Mouse (Mus musculus) urinary bladder, postnatal 10 days (tissue): ENCODE results near the gene Ptov1.

Experiments used
- DNase-seq: peaks from one replicate; pipeline ENCODE4 v3.0.0; 2022; ENCODE audit warnings: low spot score

Gene Ptov1

DNA sequence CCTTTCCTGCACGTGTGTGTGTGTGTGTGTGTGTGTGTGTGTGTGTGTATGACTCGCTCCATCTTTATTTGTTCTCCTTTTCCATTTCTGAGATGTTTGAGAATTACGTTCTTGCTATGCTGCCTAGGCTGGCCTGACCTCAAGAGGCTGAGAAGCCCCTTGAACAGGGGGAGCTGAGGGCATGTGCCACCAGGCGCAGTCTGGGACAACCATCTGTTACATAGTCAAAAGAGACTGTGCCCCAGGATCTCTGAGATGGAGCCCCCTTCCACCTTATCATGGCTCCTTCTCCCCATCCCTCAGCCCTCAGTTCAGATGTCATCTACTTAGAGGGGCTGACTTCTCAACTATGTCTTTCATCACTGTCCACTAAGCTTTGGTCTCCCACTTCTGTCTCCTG is 55.2 kb downstream of the Ptov1 start:
- no peak for DNase-seq

DNA sequence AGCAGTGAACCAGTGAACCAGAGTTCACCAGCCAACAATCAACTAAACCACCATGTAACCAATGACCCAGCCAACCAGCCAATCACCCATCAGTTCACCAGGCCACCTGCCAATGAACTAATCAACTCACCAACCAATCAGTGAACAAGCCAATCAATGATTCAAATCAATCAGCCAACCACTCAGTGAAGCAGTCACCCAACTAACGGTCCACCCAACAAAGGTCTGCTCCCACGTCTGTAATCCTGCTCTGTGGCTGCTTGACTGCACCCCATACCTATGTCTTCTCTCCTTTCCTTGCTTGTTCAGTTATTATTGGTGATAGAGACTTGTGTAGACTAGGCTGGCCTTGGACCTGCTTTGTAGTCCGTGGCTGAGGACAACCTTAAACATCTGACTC is 55.6 kb downstream of the Ptov1 start:
- no peak for DNase-seq
